Mouse (Mus musculus): ENCODE measurements at regions not wholly inside any gene's neighbourhood (a gene's known extent, or its start where the extent isn't known, plus 50 kb on each side); places are given as distances from the start of the nearest gene placed in this dataset.

DNA sequence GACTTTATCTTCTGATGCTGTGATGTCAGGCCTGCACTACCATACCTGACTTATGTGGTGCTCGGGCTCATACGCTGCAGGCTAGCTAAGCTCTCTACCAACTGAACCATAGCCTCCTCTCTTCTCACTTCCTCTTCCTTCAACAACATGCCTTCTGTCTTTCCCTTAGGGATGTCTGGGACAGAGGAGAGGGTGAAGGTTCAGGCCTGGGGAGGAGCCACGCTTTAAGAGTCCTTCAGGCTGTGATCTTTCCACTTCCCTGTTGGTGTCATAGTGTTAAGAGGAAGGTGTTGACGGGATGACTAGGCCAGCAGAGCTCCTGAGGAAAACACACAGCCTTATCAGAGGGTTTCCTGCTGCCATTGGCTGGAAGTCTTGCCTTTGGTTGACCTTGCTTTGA is 188.8 kb upstream of the Jade1 start:
- TF ChIP-seq CTCF (IDR thresholded peaks at IDR 0.05; ENCODE audit: extremely low read depth, insufficient read depth, insufficient read length, insufficient replicate concordance) (no peak), POLR2A (IDR thresholded peaks at IDR 0.05; ENCODE audit: low read depth, low read length) (no peak)
